Mouse (Mus musculus) induced T-regulatory cell, adult 2 months (primary cell): ENCODE measurements at regions not wholly inside any gene's neighbourhood (a gene's known extent, or its start where the extent isn't known, plus 50 kb on each side); places are given as distances from the start of the nearest gene placed in this dataset.

Source experiments
- DNase-seq: peaks from one replicate; pipeline ENCODE4 v3.0.0-alpha.2; 2012; ENCODE audit warnings: low read depth

GRCm38 (mm10) chr19:22047657-22048056 lies 91.2 kb upstream of the Trpm3 start:
- no peak for DNase-seq

DNA sequence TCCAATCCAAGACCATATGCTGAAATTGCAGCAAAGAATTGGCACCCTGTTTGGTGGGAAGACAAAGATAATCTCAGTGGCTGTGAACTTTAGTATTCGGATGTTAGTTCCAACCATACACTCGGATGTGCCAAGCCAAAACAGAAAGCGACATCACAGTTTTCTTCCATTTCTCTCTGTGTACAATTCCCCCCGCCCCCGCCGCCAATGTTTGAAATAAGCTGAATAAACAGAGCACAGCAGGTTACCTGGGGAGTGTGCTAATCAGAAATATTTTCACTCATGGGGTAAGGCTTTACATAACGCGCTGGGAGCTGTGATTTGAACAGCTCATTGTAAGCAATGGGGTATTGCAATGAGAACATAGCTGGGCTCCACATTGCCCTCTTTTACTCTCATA lies 72.5 kb upstream of the Trpm3 start:
- DNase-seq, result no peak

DNA sequence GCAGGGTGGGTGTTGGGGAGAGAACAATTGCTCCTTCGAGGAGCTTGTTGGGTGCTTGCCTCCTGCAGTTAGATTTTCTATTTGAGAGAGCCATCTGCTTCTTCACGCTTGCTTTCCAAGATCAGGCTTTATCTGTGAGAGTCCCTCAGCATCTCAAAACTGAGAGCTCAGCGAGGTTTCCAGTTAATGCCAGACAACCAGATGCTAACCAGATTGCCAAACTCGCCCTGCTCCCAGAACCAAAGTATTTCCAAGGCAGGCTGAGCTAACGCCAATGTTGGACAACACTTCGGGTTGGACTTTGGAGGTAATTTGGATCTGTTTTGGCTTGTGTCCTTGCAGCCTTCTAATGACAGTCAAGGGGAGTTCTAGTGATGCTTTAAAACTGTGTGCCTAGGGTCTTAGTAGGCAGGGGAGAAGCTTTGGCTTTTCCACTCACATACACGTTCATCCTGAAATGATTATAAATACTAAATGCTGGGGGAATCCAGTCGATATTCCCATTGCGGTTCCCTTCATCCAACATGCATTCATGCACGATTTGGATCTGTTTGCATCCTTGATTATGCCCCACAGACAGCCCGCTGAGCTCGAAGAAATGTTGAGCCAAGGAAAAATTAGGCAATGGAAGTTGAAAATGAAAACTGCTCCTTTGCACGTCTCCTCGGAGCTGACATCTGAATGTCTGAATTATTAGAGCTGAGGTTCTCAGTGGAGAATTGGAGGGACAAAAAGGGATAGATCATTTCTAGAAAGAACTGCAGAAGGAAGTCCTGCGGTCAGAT lies 68.4 kb upstream of the Trpm3 start:
- no peak for DNase-seq

DNA sequence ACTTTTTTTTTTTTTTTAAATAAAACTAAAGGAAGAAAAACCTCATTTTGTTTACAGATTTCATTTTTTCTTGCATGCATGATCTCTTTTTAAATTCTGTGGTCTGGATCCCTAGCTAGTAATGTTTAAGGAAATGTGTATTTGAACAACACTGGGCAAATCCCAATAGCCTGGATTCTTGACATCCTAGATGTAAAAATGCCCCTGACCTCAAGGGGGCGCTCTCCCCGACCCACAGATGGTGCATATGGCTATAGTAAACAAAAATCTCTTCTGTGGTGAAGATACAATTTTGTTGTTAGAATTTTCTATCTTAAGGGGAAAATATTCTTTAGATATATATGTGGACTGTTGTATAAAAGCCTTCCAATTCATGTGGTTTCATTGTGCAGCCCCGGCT lies 67.1 kb upstream of the Trpm3 start:
- DNase-seq, result peak; percentile 29

GRCm38 (mm10) chr19:22074042-22074441 lies 64.8 kb upstream of the Trpm3 start:
- DNase-seq, result no peak

DNA sequence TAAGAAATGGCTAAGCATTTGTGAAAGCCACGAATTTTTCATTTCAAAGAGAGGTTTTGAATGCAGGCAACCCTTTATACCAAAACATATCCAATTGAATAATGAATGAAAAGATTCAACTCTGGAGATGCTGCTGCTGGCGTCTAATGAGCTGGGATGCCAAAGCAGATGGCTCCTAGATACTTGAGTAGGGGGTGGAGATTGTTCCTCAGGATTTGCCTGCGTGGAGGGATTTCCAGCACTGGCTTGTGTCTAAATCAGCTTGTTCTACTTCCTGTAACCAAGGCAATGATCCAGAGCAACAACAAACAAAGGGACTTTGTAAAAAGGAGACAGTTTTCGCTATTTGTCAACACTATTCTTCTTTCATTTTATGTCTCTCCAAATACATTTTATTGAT lies 57.4 kb upstream of the Trpm3 start:
- DNase-seq, result no peak
